Mouse (Mus musculus) R1 (cell line): ENCODE results near the gene Olfr481.
A peak's percentile ranks its signal among the peaks of the same experiment; 100 is the strongest.

Experiments used
- DNase-seq: peaks from one replicate; pipeline ENCODE4 v3.0.0-alpha.2; 2018; ENCODE audit warnings: low read depth, low spot score

Gene Olfr481

GRCm38 (mm10) chr7:108079555-108079954, at the start of gene Olfr481:
TSS of gene Olfr481 (plus strand) at chr7:108079855.
- no peak for DNase-seq

- DNase-seq: no peak
These were observed 45.8 kb upstream of the Olfr481 start, which contains the start of gene Olfr478 for GRCm38 (mm10) chr7:108033889-108034288. TSS of gene Olfr478 (minus strand) at chr7:108033989.

- no peak for DNase-seq
These were observed 29.3 kb upstream of the Olfr481 start, which contains the start of gene Olfr479 for GRCm38 (mm10) chr7:108050393-108050792. TSS of gene Olfr479 (plus strand) at chr7:108050693.

GRCm38 (mm10) chr7:108067246-108067645, 12.4 kb upstream of the Olfr481 start, which contains the start of gene Olfr480:
TSS of gene Olfr480 (minus strand) at chr7:108067346.
- no peak for DNase-seq

- DNase-seq: no peak
These were observed 17.8 kb downstream of the Olfr481 start, which contains the start of gene Olfr482 for GRCm38 (mm10) chr7:108097486-108097885. TSS of gene Olfr482 (minus strand) at chr7:108097586.

GRCm38 (mm10) chr7:108100549-108100948, 20.9 kb downstream of the Olfr481 start, which contains the start of gene Olfr483:
TSS of gene Olfr483 (plus strand) at chr7:108100849.
- no peak for DNase-seq

GRCm38 (mm10) chr7:108120681-108121080, 41.0 kb downstream of the Olfr481 start:
- DNase-seq: peak; percentile 91

GRCm38 (mm10) chr7:108121416-108121815, 41.8 kb downstream of the Olfr481 start:
- peak; percentile 82 for DNase-seq

GRCm38 (mm10) chr7:108127349-108127748, 47.7 kb downstream of the Olfr481 start, which contains the start of gene Olfr484:
TSS of gene Olfr484 (minus strand) at chr7:108127449.
- DNase-seq: no peak
